Mouse (Mus musculus) CH12.LX (cell line): Measurements from ENCODE around the gene Trub1. TPM values are rescaled to one million over a fixed set of nuclear protein-coding genes. Genes with fewer than 3 reads are reported as not detected.

Experiments used
- DNase-seq: peaks from one replicate; pipeline ENCODE4 v3.0.0-alpha.2; 2013; ENCODE audit errors: extremely low read depth
- H3K27ac ChIP-seq: 2 replicates; pipeline ENCODE4 v1.5.1; 2012; ENCODE audit warnings: low read depth, mild to moderate bottlenecking, control low read depth, moderate library complexity; ENCODE audit not compliant: insufficient read depth
- H3K27me3 ChIP-seq: replicated peaks from 2 replicates; pipeline ENCODE3; 2012; ENCODE audit warnings: inconsistent platforms
- H3K36me3 ChIP-seq, 2 experiments: replicated peaks in 1 of 2; 2 replicates each; pipeline versions ENCODE3 to v1.6.1; 2012; ENCODE audit warnings: inconsistent platforms in 1 of 2, low read length in 1 of 2, mild to moderate bottlenecking in 1 of 2, mixed read lengths in 1 of 2, moderate library complexity in 1 of 2; ENCODE audit not compliant: control insufficient read depth in 1 of 2, insufficient read depth in 1 of 2
- H3K4me1 ChIP-seq, 2 experiments: 2 replicates each; pipeline ENCODE4 v1.6.1; 2012; ENCODE audit warnings: inconsistent platforms in 1 of 2, moderate library complexity in 1 of 2; ENCODE audit not compliant: insufficient read depth in 2 of 2, control insufficient read depth in 1 of 2
- H3K4me2 ChIP-seq: 2 replicates; pipeline ENCODE4 v1.6.1; 2012; ENCODE audit warnings: low read depth, mild to moderate bottlenecking, control low read depth; ENCODE audit not compliant: poor library complexity, insufficient read depth, severe bottlenecking
- H3K4me3 ChIP-seq, 3 experiments: fragments of 150-350 bp in 1 of 3; sonication (generic) in 1 of 3; replicated peaks in 1 of 3; 2 replicates each; pipeline versions ENCODE3 to v1.5.1; 2011 to 2012; ENCODE audit warnings: low read depth in 2 of 3, low read length in 2 of 3, mild to moderate bottlenecking in 2 of 3, moderate library complexity in 2 of 3, control low read depth in 1 of 3, improper control_type of control experiment in 1 of 3, inconsistent platforms in 1 of 3, mixed read lengths in 1 of 3; ENCODE audit not compliant: poor library complexity in 1 of 3
- H3K79me2 ChIP-seq: replicated peaks from 2 replicates; pipeline ENCODE4 v1.6.1; 2012; ENCODE audit warnings: mild to moderate bottlenecking, moderate library complexity; ENCODE audit not compliant: control insufficient read depth, poor library complexity, insufficient read depth, severe bottlenecking; ENCODE audit errors: extremely low read depth
- H3K9ac ChIP-seq: 2 replicates; pipeline ENCODE4 v1.6.1; 2012; ENCODE audit warnings: low read depth, mild to moderate bottlenecking, control low read depth, moderate library complexity; ENCODE audit not compliant: insufficient read depth
- H3K9me3 ChIP-seq: replicated peaks from 2 replicates; pipeline ENCODE3; 2012; ENCODE audit warnings: low read length, inconsistent platforms, mixed read lengths
- CTCF ChIP-seq, 2 experiments: IDR thresholded peaks in 1 of 2; conservative IDR thresholded peaks in 1 of 2; 2 replicates each; pipeline ENCODE4 v1.5.1; 2011 to 2012; ENCODE audit warnings: low read depth in 2 of 2, low read length in 2 of 2, improper control_type of control experiment in 1 of 2, inconsistent platforms in 1 of 2, mild to moderate bottlenecking in 1 of 2, moderate library complexity in 1 of 2
- E2F4 ChIP-seq: IDR thresholded peaks from 2 replicates; pipeline ENCODE4 v1.6.1; 2011; ENCODE audit warnings: low read depth, low read length, improper control_type of control experiment; ENCODE audit not compliant: insufficient replicate concordance
- ELF1 ChIP-seq: IDR thresholded peaks from 2 replicates; pipeline ENCODE4 v1.6.1; 2014; ENCODE audit warnings: low read depth, mild to moderate bottlenecking, inconsistent platforms, low read length, improper control_type of control experiment
- EP300 ChIP-seq: IDR thresholded peaks from 2 replicates; pipeline ENCODE4 v1.6.1; 2011; ENCODE audit warnings: low read length, improper control_type of control experiment
- IRF4 ChIP-seq: IDR thresholded peaks from 2 replicates; pipeline ENCODE4 v1.6.1; 2014; ENCODE audit warnings: low read depth, mild to moderate bottlenecking, inconsistent platforms, low read length, improper control_type of control experiment
- JUND ChIP-seq: conservative IDR thresholded peaks from 2 replicates; pipeline ENCODE4 v1.6.1; 2011; ENCODE audit warnings: low read depth, low read length, improper control_type of control experiment
- MAFK ChIP-seq: IDR thresholded peaks from 2 replicates; pipeline ENCODE4 v1.6.1; 2011; ENCODE audit warnings: low read length, improper control_type of control experiment; ENCODE audit not compliant: insufficient replicate concordance
- MAZ ChIP-seq: IDR thresholded peaks from 2 replicates; pipeline ENCODE4 v1.6.1; 2012; ENCODE audit warnings: low read depth, mild to moderate bottlenecking, inconsistent platforms, low read length, improper control_type of control experiment, moderate library complexity
- NELFE ChIP-seq: IDR thresholded peaks from 2 replicates; pipeline ENCODE4 v1.6.1; 2011; ENCODE audit warnings: low read depth, low read length, improper control_type of control experiment
- PAX5 ChIP-seq: IDR thresholded peaks from 2 replicates; pipeline ENCODE4 v1.6.1; 2012; ENCODE audit warnings: low read length, inconsistent platforms, mixed read lengths
- POLR2AphosphoS2 ChIP-seq: IDR thresholded peaks from 2 replicates; pipeline ENCODE4 v1.6.1; 2011; ENCODE audit warnings: low read depth, low read length, improper control_type of control experiment
- RAD21 ChIP-seq: IDR thresholded peaks from 2 replicates; pipeline ENCODE4 v1.6.1; 2011; ENCODE audit warnings: low read depth, mild to moderate bottlenecking, low read length, improper control_type of control experiment, moderate library complexity
- SIN3A ChIP-seq: IDR thresholded peaks from 2 replicates; pipeline ENCODE4 v1.6.1; 2012; ENCODE audit warnings: low read length, improper control_type of control experiment, inconsistent platforms
- TBP ChIP-seq: conservative IDR thresholded peaks from 2 replicates; pipeline ENCODE4 v1.6.1; 2011; ENCODE audit warnings: low read depth, low read length, improper control_type of control experiment
- TCF12 ChIP-seq: IDR thresholded peaks from 2 replicates; pipeline ENCODE4 v1.6.1; 2014; ENCODE audit warnings: low read depth, mild to moderate bottlenecking, inconsistent platforms, low read length, improper control_type of control experiment
- UBTF ChIP-seq: IDR thresholded peaks from 2 replicates; pipeline ENCODE4 v1.6.1; 2012; ENCODE audit warnings: low read depth, mild to moderate bottlenecking, inconsistent platforms, low read length, improper control_type of control experiment, moderate library complexity
- USF1 ChIP-seq: IDR thresholded peaks from 2 replicates; pipeline ENCODE4 v1.6.1; 2014; ENCODE audit warnings: low read depth, mild to moderate bottlenecking, inconsistent platforms, low read length, improper control_type of control experiment
- ZKSCAN1 ChIP-seq: IDR thresholded peaks from 2 replicates; pipeline ENCODE4 v1.6.1; 2012; ENCODE audit warnings: low read depth, inconsistent platforms, low read length, improper control_type of control experiment, borderline replicate concordance
- ZNF384 ChIP-seq: IDR thresholded peaks from 2 replicates; pipeline ENCODE4 v1.6.1; 2012; ENCODE audit warnings: low read depth, low read length, improper control_type of control experiment, inconsistent platforms
- dilution Hi-C: fragments of 300-500 bp; cut with MboI; formaldehyde crosslinking; loops from 2 replicates; pipeline ENCODE4 v1.14.3; 2020; ENCODE audit warnings: low sequenced_read_pairs; ENCODE audit not compliant: extremely low pct_unique_long_range_greater_than_20kb, extremely low pct_ligation_motif_present
- in situ Hi-C: fragments of 300-500 bp; cut with MboI; formaldehyde crosslinking; loops from 3 replicates; pipeline ENCODE4 v1.14.3; 2019; ENCODE audit warnings: low sequenced_read_pairs, low pct_ligation_motif_present, low pct_unique_long_range_greater_than_20kb, mixed read lengths
- polyA plus RNA-seq: library from polyadenylated mRNA; unstranded; fragments of >175 nt; gene quantifications from 2 replicates; pipeline ENCODE4 v1.2.1, GENCODE M21; 2012; ENCODE audit warnings: low read depth; ENCODE audit not compliant: insufficient read length
- total RNA-seq, 2 experiments: library from RNA; depleted of rRNA; stranded (reverse); fragments of 300-350 nt in 1 of 2; fragments of >200 nt in 1 of 2; gene quantifications; 2 replicates each; pipeline ENCODE4 v1.2.3; 2012 to 2014

The Trub1 gene
- total and polyA plus RNA-seq, 3 experiments = 36.2 to 40.0 (median 36.4) TPM

- Histone ChIP-seq H3K27me3 (no peaks in the 10 kb centered on the region), H3K27ac (no peak overlapping the region), H3K36me3 (no peaks in the 10 kb centered on the region), H3K4me3 (no peak overlapping the region), H3K9me3 (no peaks in the 10 kb centered on the region), H3K9ac (no peak overlapping the region), H3K79me2 (no peaks in the 10 kb centered on the region), H3K4me2 (no peak overlapping the region), H3K4me1 (peaks cover 0 to 20% of the 10 kb centered on the region in 2 experiments; a peak in 3 of 4 replicates)
- TF ChIP-seq ELF1 (no peak), POLR2AphosphoS2 (no peak), EP300 (no peak), IRF4 (no peak), MAFK (no peak), UBTF (no peak), CTCF (conservative IDR thresholded peaks at IDR 0.05 in 1 of 2, IDR thresholded peaks at IDR 0.05 in 1 of 2; ENCODE audit: low read depth in 2 of 2, low read length in 2 of 2) (no peak), JUND (no peak), E2F4 (no peak)
- in situ Hi-C loops (no loop called here), dilution Hi-C loops (no loop called here)
- no peak for DNase-seq
Observed at GRCm38 (mm10) chr19:57513123-57513522, 60.4 kb downstream of the Trub1 start.

- in situ Hi-C loops = no loop called here
- Histone ChIP-seq H3K4me3 (no peak overlapping the region), H3K4me2 (no peak overlapping the region), H3K27me3 (no peaks in the 10 kb centered on the region), H3K9ac (no peak overlapping the region), H3K36me3 (no peaks in the 10 kb centered on the region), H3K4me1 (peaks cover 0 to 5% of the 10 kb centered on the region in 2 experiments; a peak in 1 of 4 replicates)
- no peak for DNase-seq
- TF ChIP-seq ZNF384 = no peak
- TF ChIP-seq TBP = no peak
- TF ChIP-seq TCF12 = no peak
- no peak for TF ChIP-seq SIN3A
- no peak for TF ChIP-seq ZKSCAN1
- TF ChIP-seq USF1 = no peak
- TF ChIP-seq PAX5 = no peak
- TF ChIP-seq JUND = no peak
- TF ChIP-seq RAD21 = no peak
- no peak for TF ChIP-seq MAZ
- TF ChIP-seq NELFE = no peak
- no peak for TF ChIP-seq CTCF (conservative IDR thresholded peaks at IDR 0.05 in 1 of 2, IDR thresholded peaks at IDR 0.05 in 1 of 2; ENCODE audit: low read depth in 2 of 2, low read length in 2 of 2)
- no peak for TF ChIP-seq IRF4
- TF ChIP-seq, all 38 proteins: peak for 0
- no peaks in the 10 kb centered on the region for H3K9me3 ChIP-seq
- no peak overlapping the region for H3K27ac ChIP-seq
- no peaks in the 10 kb centered on the region for H3K79me2 ChIP-seq
- dilution Hi-C loops = no loop called here
Observed at GRCm38 (mm10) chr19:57521721-57522120, 69.0 kb downstream of the Trub1 start.
